Mouse (Mus musculus): ENCODE results near the gene Cdkal1. TPM values are rescaled to one million over a fixed set of nuclear protein-coding genes. Genes with fewer than 3 reads are reported as not detected.

Gene Cdkal1
- polyA plus RNA-seq, 1 experiment = 11.5 TPM

DNA sequence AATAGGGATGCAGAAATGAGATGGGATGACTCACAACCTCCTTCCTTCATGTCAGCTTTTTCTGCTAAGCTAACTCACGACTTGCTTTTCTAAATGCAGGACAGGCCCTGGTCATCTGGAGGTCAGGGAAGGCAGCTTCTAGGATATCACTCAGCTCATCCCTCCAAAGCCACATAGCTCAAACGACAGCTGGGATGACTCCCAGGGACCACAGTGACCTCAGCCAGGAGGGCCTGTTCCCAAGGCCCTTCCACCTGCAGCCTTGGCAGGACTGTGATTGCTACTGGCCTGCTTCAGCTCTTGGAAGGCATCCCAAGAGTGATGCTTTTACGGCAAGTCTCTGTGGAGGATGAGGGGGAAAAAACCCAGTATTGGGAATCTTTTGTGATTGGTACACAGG lies 693.0 kb downstream of the Cdkal1 start:
- no peaks in the 10 kb centered on the region for H3K4me1 ChIP-seq (ENCODE audit: control insufficient read depth, insufficient read depth, low read length)
- TF ChIP-seq CTCF (IDR thresholded peaks at IDR 0.05; ENCODE audit: control insufficient read depth, insufficient read depth, low read length) = no peak
- no peak for TF ChIP-seq POLR2A (IDR thresholded peaks at IDR 0.05; ENCODE audit: borderline replicate concordance, control insufficient read depth, low read depth, low read length)
- H3K27ac ChIP-seq (ENCODE audit: control insufficient read depth, insufficient read depth, low read depth, low read length, poor library complexity) = no peak overlapping the region
- WGBS = 59% methylated on average over 3 of the region's 3 CpGs
- no peak overlapping the region for H3K4me3 ChIP-seq (replicated peaks; ENCODE audit: control insufficient read depth, low read depth, low read length)

DNA sequence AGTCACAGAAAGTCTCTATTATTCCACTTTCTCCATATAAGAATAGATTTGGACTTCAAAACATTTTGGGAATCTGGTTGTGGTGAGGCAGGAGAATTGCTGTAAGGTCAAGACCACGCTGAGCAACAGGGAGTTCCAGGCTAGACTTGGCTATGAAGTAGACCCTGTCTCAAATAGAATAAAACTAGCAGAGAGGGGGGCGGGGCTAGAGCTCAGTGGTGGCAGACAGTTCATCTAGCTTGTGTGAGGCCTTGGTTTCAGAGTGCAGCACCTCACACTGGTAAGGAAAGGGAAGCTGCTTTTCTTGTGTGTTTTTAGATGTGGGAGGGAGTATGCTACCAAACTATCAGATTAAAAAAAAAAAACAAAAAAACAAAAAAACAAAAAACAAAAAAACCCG lies 694.0 kb downstream of the Cdkal1 start:
- H3K4me3 ChIP-seq (replicated peaks; ENCODE audit: control insufficient read depth, low read depth, low read length) = no peak overlapping the region
- no peak for TF ChIP-seq POLR2A (IDR thresholded peaks at IDR 0.05; ENCODE audit: borderline replicate concordance, control insufficient read depth, low read depth, low read length)
- no peak for TF ChIP-seq CTCF (IDR thresholded peaks at IDR 0.05; ENCODE audit: control insufficient read depth, insufficient read depth, low read length)
- WGBS = 84% methylated on average over 3 of the region's 3 CpGs
- no peaks in the 10 kb centered on the region for H3K4me1 ChIP-seq (ENCODE audit: control insufficient read depth, insufficient read depth, low read length)
- no peak overlapping the region for H3K27ac ChIP-seq (ENCODE audit: control insufficient read depth, insufficient read depth, low read depth, low read length, poor library complexity)

DNA sequence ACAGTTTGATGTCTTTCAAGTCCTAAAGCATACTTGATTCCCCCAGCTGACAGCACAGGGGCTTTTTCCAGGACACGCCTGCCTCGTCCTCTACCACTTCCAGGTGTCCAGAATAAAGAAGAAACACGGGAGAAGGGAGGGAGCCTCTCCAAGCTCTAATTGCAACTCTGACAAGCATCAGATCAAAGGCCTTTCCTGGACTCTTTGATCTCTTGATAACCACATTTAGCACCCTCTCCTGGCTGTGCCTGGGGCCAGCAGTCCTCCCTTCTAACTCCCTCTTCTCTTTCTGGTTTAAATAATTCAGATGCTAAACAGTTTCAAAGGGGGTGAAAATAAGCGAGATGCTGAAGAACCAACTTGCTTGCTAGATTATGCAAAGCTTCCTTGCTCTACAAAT lies 698.8 kb downstream of the Cdkal1 start:
- TF ChIP-seq POLR2A (IDR thresholded peaks at IDR 0.05; ENCODE audit: borderline replicate concordance, control insufficient read depth, low read depth, low read length) (no peak), CTCF (IDR thresholded peaks at IDR 0.05; ENCODE audit: control insufficient read depth, insufficient read depth, low read length) (no peak)

DNA sequence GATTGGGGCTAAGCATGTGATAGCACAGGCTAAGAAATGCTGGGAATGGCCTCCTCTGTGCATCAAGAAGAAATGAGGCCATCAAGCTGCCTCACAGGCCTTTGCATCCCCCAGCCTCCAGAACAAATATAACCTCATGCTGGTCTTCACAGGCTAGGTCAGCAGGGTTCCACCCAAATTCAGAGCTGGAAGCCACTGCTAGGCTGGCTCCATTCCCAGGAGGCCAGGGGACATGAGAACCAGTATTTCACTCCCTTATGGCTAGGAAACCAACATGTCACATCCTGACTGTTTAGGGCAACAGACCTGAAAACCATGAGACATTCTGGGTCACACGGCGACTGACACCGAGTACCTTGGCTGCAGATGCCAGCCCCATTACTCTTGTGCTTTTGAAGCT lies 700.2 kb downstream of the Cdkal1 start:
- TF ChIP-seq CTCF (IDR thresholded peaks at IDR 0.05; ENCODE audit: control insufficient read depth, insufficient read depth, low read length) (no peak), POLR2A (IDR thresholded peaks at IDR 0.05; ENCODE audit: borderline replicate concordance, control insufficient read depth, low read depth, low read length) (no peak)
- Histone ChIP-seq H3K4me3 (replicated peaks; ENCODE audit: control insufficient read depth, low read depth, low read length) (no peak overlapping the region), H3K4me1 (ENCODE audit: control insufficient read depth, insufficient read depth, low read length) (no peaks in the 10 kb centered on the region), H3K27ac (ENCODE audit: control insufficient read depth, insufficient read depth, low read depth, low read length, poor library complexity) (no peak overlapping the region)
- 80% methylated on average over 3 of the region's 3 CpGs for WGBS

More for the DNA sequence above, 698.8 kb downstream of the Cdkal1 start:
- 56% methylated on average over 4 of the region's 4 CpGs for WGBS
- Histone ChIP-seq H3K27ac (ENCODE audit: control insufficient read depth, insufficient read depth, low read depth, low read length, poor library complexity) (no peak overlapping the region), H3K4me1 (ENCODE audit: control insufficient read depth, insufficient read depth, low read length) (no peaks in the 10 kb centered on the region), H3K4me3 (replicated peaks; ENCODE audit: control insufficient read depth, low read depth, low read length) (no peak overlapping the region)

DNA sequence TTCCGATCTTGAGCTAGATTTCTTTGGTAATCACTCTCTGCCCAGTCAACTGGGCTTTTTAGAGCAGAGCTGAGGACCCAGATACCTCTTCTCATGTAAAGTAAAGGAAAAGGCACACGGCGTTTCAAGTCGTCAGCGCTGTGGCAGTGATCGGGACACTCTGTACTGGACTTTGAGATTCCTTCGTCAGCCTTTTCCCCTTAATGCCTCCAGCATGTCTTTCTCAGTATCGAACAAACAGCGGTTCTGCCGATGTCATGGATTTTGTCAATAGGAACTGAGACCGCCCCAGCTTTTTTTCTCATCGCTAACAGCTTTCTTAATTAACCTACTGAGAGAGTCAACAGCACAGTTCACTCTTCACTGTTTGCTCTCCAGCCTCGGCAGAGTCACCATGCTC lies 705.4 kb downstream of the Cdkal1 start:
- TF ChIP-seq POLR2A (IDR thresholded peaks at IDR 0.05; ENCODE audit: borderline replicate concordance, control insufficient read depth, low read depth, low read length) (no peak), CTCF (IDR thresholded peaks at IDR 0.05; ENCODE audit: control insufficient read depth, insufficient read depth, low read length) (no peak)
- Histone ChIP-seq H3K27ac (ENCODE audit: control insufficient read depth, insufficient read depth, low read depth, low read length, poor library complexity) (no peak overlapping the region), H3K4me3 (replicated peaks; ENCODE audit: control insufficient read depth, low read depth, low read length) (no peak overlapping the region), H3K4me1 (ENCODE audit: control insufficient read depth, insufficient read depth, low read length) (no peaks in the 10 kb centered on the region)
- WGBS = 86% methylated on average over 13 of the region's 13 CpGs

DNA sequence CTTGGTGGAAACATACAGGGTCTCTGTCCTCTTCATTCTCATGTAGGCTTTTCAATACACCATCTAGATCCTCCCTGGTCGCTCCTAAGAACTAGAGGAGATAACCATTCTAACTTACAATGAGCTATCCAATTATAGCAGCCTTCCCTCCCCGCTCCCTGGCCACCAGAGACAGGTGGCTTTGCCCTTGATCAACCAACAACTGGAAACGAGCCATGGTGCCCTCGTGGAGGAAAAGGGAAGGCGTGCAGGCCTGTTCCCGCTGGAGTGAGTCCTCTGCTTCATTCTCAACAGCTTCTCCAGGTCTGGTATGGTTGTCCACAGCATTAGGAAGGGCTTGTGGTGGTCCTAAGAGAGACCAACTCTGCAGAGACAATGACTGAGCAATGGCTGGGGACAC lies 706.1 kb downstream of the Cdkal1 start:
- Histone ChIP-seq H3K4me3 (replicated peaks; ENCODE audit: control insufficient read depth, low read depth, low read length) (no peak overlapping the region), H3K27ac (ENCODE audit: control insufficient read depth, insufficient read depth, low read depth, low read length, poor library complexity) (no peak overlapping the region), H3K4me1 (ENCODE audit: control insufficient read depth, insufficient read depth, low read length) (no peaks in the 10 kb centered on the region)
- TF ChIP-seq CTCF (IDR thresholded peaks at IDR 0.05; ENCODE audit: control insufficient read depth, insufficient read depth, low read length) (no peak), POLR2A (IDR thresholded peaks at IDR 0.05; ENCODE audit: borderline replicate concordance, control insufficient read depth, low read depth, low read length) (no peak)
- WGBS = 70% methylated on average over 6 of the region's 6 CpGs

DNA sequence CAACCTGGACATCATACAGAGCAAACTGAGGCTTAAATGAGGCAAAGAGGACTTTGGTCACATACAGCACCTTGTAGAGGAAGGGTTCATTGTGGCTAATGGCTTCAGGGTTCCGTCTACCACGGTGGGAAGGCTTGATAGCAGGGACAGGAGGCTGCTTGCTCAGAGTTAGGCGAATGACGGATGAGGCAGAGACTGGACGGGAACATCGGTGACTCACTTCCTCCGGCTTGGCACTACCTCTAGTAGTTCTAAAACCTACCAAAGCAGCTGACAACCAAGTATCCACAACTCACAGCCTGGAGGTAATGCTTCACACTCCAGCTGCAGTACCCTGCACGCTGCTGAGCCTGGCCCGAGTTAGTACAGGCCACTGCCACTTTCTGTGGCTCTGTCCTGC lies 706.9 kb downstream of the Cdkal1 start:
- no peaks in the 10 kb centered on the region for H3K4me1 ChIP-seq (ENCODE audit: control insufficient read depth, insufficient read depth, low read length)
- no peak for TF ChIP-seq POLR2A (IDR thresholded peaks at IDR 0.05; ENCODE audit: borderline replicate concordance, control insufficient read depth, low read depth, low read length)
- TF ChIP-seq CTCF (IDR thresholded peaks at IDR 0.05; ENCODE audit: control insufficient read depth, insufficient read depth, low read length) = no peak
- WGBS = 73% methylated on average over 9 of the region's 9 CpGs
- H3K27ac ChIP-seq (ENCODE audit: control insufficient read depth, insufficient read depth, low read depth, low read length, poor library complexity) = no peak overlapping the region
- no peak overlapping the region for H3K4me3 ChIP-seq (replicated peaks; ENCODE audit: control insufficient read depth, low read depth, low read length)

Other genes starting within 250 kb of the Cdkal1 start
- gene E2f3, start 130.4 kb upstream of the Cdkal1 start, polyA plus RNA-seq (2011; ENCODE audit: insufficient read depth, insufficient read length, low replicate concordance, missing spikeins) = 8.4 and 11.1 TPM in 2 replicates